Mouse (Mus musculus): ENCODE data around the gene Cd248.

Cd248 gene

GRCm38 (mm10) chr19:5073518-5073917 lies 5.6 kb downstream of the Cd248 start:
- DNase-seq (ENCODE audit: low spot score in 2 of 2) = peak in 1 of 2 experiments; percentile 16

GRCm38 (mm10) chr19:5079279-5079678 lies 11.4 kb downstream of the Cd248 start:
- no peak for DNase-seq (ENCODE audit: low spot score in 2 of 2)

- DNase-seq (ENCODE audit: low spot score in 2 of 2) = no peak
Observed at GRCm38 (mm10) chr19:5082005-5082404, 14.1 kb downstream of the Cd248 start.

- no peak for DNase-seq (ENCODE audit: low spot score in 2 of 2)
Observed at GRCm38 (mm10) chr19:5082596-5082995, 14.7 kb downstream of the Cd248 start.

GRCm38 (mm10) chr19:5083961-5084833 lies 16.3 kb downstream of the Cd248 start:
- DNase-seq (ENCODE audit: low spot score in 2 of 2) = no peak

- no peak for DNase-seq (ENCODE audit: low spot score in 2 of 2)
Observed at GRCm38 (mm10) chr19:5084834-5085144, 16.9 kb downstream of the Cd248 start.

GRCm38 (mm10) chr19:5085145-5085863 lies 17.4 kb downstream of the Cd248 start, which contains the start of gene Tmem151a:
Gene Tmem151a, minus strand, starts transcription at chr19:5085531.
- DNase-seq (ENCODE audit: low spot score in 2 of 2) = peak in 1 of 2 experiments; percentile 65

GRCm38 (mm10) chr19:5086533-5086932 lies 18.7 kb downstream of the Cd248 start:
- DNase-seq (ENCODE audit: low spot score in 2 of 2) = peak in 1 of 2 experiments; percentile 3

- peak; percentile 92 to 98 for DNase-seq (ENCODE audit: low spot score in 2 of 2)
Observed at GRCm38 (mm10) chr19:5087884-5088728, 20.2 kb downstream of the Cd248 start, which contains the start of gene Yif1a. Gene Yif1a, plus strand, starts transcription at chr19:5088538.

GRCm38 (mm10) chr19:5089324-5089723 lies 21.4 kb downstream of the Cd248 start:
- DNase-seq (ENCODE audit: low spot score in 2 of 2) = no peak

GRCm38 (mm10) chr19:5092083-5092482 lies 24.2 kb downstream of the Cd248 start:
- DNase-seq (ENCODE audit: low spot score in 2 of 2) = no peak

GRCm38 (mm10) chr19:5093481-5094242 lies 25.8 kb downstream of the Cd248 start:
- DNase-seq (ENCODE audit: low spot score in 2 of 2) = no peak

- DNase-seq (ENCODE audit: low spot score in 2 of 2) = peak; percentile 97 to 98
Observed at GRCm38 (mm10) chr19:5094243-5094632, 26.4 kb downstream of the Cd248 start.

GRCm38 (mm10) chr19:5094746-5095417 lies 27.0 kb downstream of the Cd248 start:
- peak in 1 of 2 experiments; percentile 45 for DNase-seq (ENCODE audit: low spot score in 2 of 2)

GRCm38 (mm10) chr19:5095887-5096474 lies 28.1 kb downstream of the Cd248 start:
- DNase-seq (ENCODE audit: low spot score in 2 of 2) = no peak

GRCm38 (mm10) chr19:5097521-5098362 lies 29.9 kb downstream of the Cd248 start:
- DNase-seq (ENCODE audit: low spot score in 2 of 2) = no peak

GRCm38 (mm10) chr19:5098363-5099143 lies 30.7 kb downstream of the Cd248 start, which contains the start of gene Cnih2:
Gene Cnih2, minus strand, starts transcription at chr19:5098521.
- peak in 1 of 2 experiments; percentile 74 for DNase-seq (ENCODE audit: low spot score in 2 of 2)

- DNase-seq (ENCODE audit: low spot score in 2 of 2) = no peak
Observed at GRCm38 (mm10) chr19:5106074-5106473, 38.2 kb downstream of the Cd248 start.
